In genomic region chr8:111548201-111548600, GRCm38 (mm10) we compare ENCODE assay signal across 23 mouse cellular contexts. TPM values are rescaled to one million over a fixed set of nuclear protein-coding genes. Genes with fewer than 3 reads are reported as not detected.
A peak's percentile ranks its signal among the peaks of the same experiment; 100 is the strongest.
DNase-seq lines count a peak whose midpoint lies in the region; ATAC-seq and TF ChIP-seq lines count a peak whose summit lies in the region.
"Had no signal": no experiment of that assay in that cellular context is flagged by ENCODE, and none has a peak within 500 bp of the region (broad histone marks: within the 10 kb centered on the region; RNA-seq: fewer than 3 reads in every experiment).

No protein-coding gene starts in this region.

- no peak for TF ChIP-seq CTCF in lung, postnatal 0 days (IDR thresholded peaks at IDR 0.05)

- no peak for TF ChIP-seq EP300 in lung, postnatal 0 days (IDR thresholded peaks at IDR 0.05)

- intact Hi-C loops in left cerebral cortex, postnatal 36 days (cut with DNase I), result no loop called here

- peak; percentile 69; the same call in 1 of the 2 replicates for ATAC-seq in embryonic facial prominence, embryonic 14.5 days (ENCODE audit: low read depth)
- peak; percentile 54; the same call in 1 of the 2 replicates for ATAC-seq in lung, postnatal 0 days
- ATAC-seq in granulocyte monocyte progenitor cell, adult 5-6 weeks (replicated peaks; ENCODE audit: poor library complexity, severe bottlenecking), result no peak
- ATAC-seq in hindbrain, embryonic 13.5 days (ENCODE audit: low FRiP score), result no peak
- ATAC-seq: forebrain, embryonic 15.5 days; intestine, embryonic 15.5 days; Patski had no signal

- DNase-seq in embryonic facial prominence, embryonic 14.5 days (ENCODE audit: low spot score), result peak; percentile 24
- no peak for DNase-seq in embryonic facial prominence, embryonic 10.5 days (ENCODE audit: low spot score)
- DNase-seq in lung, postnatal 0 days (ENCODE audit: low spot score), result no peak
- DNase-seq in lung, postnatal 14 days, result no peak
- peak; percentile 82 for DNase-seq in R1 (ENCODE audit: low read depth, low spot score)
- DNase-seq in left cerebral cortex, postnatal 36 days (ENCODE audit: low spot score in 2 of 2), result no peak
- DNase-seq: adrenal gland, adult 8-10 months; adrenal gland, postnatal 36 days; cerebellum, adult 11 months; cerebellum, adult 8-10 months; cerebellum, postnatal 25 days; gastrocnemius, postnatal 25 days; heart, adult 11 months; heart, postnatal 10 days; kidney, adult 8-10 months had no signal

- no peak overlapping the region for H3K4me2 ChIP-seq in embryonic facial prominence, embryonic 14.5 days (ENCODE audit: low read depth, low read length)
- H3K4me2 ChIP-seq in lung, postnatal 0 days (replicated peaks; ENCODE audit: low read depth, low read length), result no peak overlapping the region
- no peak overlapping the region for H3K4me2 ChIP-seq in hindbrain, embryonic 13.5 days
- H3K4me2 ChIP-seq: forebrain, embryonic 15.5 days; hindbrain, embryonic 14.5 days; intestine, embryonic 15.5 days had no signal

- H3K4me3 ChIP-seq in embryonic facial prominence, embryonic 14.5 days (ENCODE audit: low read depth, low read length), result no peak overlapping the region
- H3K4me3 ChIP-seq in embryonic facial prominence, embryonic 10.5 days, result no peak overlapping the region
- no peak overlapping the region for H3K4me3 ChIP-seq in lung, postnatal 0 days (ENCODE audit: low read depth, low read length)
- no peak overlapping the region for H3K4me3 ChIP-seq in hindbrain, embryonic 13.5 days
- H3K4me3 ChIP-seq: forebrain, embryonic 15.5 days; heart, embryonic 10.5 days; intestine, embryonic 15.5 days had no signal

- WGBS in embryonic facial prominence, embryonic 14.5 days, result 87% methylated on average over 6 of the region's 6 CpGs
- 88% methylated on average over 6 of the region's 6 CpGs for WGBS in embryonic facial prominence, embryonic 10.5 days
- whole genome bisulfite sequencing in lung, postnatal 0 days, result 71% methylated on average over 6 of the region's 6 CpGs
- WGBS in hindbrain, embryonic 13.5 days, result 88% methylated on average over 6 of the region's 6 CpGs

- no peaks in the 10 kb centered on the region for H3K27me3 ChIP-seq in embryonic facial prominence, embryonic 14.5 days (replicated peaks; ENCODE audit: control insufficient read depth, insufficient read depth, low read length)
- H3K27me3 ChIP-seq in embryonic facial prominence, embryonic 10.5 days (replicated peaks; ENCODE audit: low read depth, poor library complexity, severe bottlenecking), result no peaks in the 10 kb centered on the region
- no peaks in the 10 kb centered on the region for H3K27me3 ChIP-seq in lung, postnatal 0 days (replicated peaks; ENCODE audit: insufficient read depth, low read length)
- H3K27me3 ChIP-seq in hindbrain, embryonic 13.5 days, result no peaks in the 10 kb centered on the region
- H3K27me3 ChIP-seq: CH12.LX; forebrain, embryonic 15.5 days; intestine, embryonic 15.5 days; Patski had no signal

- H3K27ac ChIP-seq in embryonic facial prominence, embryonic 14.5 days (replicated peaks; ENCODE audit: low read depth, low read length), result no peak overlapping the region
- no peak overlapping the region for H3K27ac ChIP-seq in embryonic facial prominence, embryonic 10.5 days (replicated peaks)
- no peak overlapping the region for H3K27ac ChIP-seq in lung, postnatal 0 days (ENCODE audit: low read length)
- no peak overlapping the region for H3K27ac ChIP-seq in hindbrain, embryonic 13.5 days
- H3K27ac ChIP-seq: forebrain, embryonic 15.5 days; heart, embryonic 10.5 days; hindbrain, embryonic 14.5 days; intestine, embryonic 15.5 days had no signal

- peaks cover 7% of the 10 kb centered on the region; the same call in 1 of the 2 replicates for H3K36me3 ChIP-seq in embryonic facial prominence, embryonic 14.5 days (ENCODE audit: control insufficient read depth, insufficient read depth, low read length)
- peaks cover 58% of the 10 kb centered on the region for H3K36me3 ChIP-seq in embryonic facial prominence, embryonic 10.5 days (replicated peaks)
- H3K36me3 ChIP-seq in lung, postnatal 0 days (ENCODE audit: insufficient read depth, low read length), result no peaks in the 10 kb centered on the region
- peaks cover 3% of the 10 kb centered on the region; the same call in 1 of the 2 replicates for H3K36me3 ChIP-seq in hindbrain, embryonic 13.5 days
- H3K36me3 ChIP-seq: forebrain, embryonic 15.5 days; intestine, embryonic 15.5 days had no signal

- peaks cover 7% of the 10 kb centered on the region; the same call in 1 of the 2 replicates for H3K4me1 ChIP-seq in embryonic facial prominence, embryonic 14.5 days (ENCODE audit: control insufficient read depth, insufficient read depth, low read length)
- H3K4me1 ChIP-seq in embryonic facial prominence, embryonic 10.5 days, result peaks cover 12% of the 10 kb centered on the region
- no peaks in the 10 kb centered on the region for H3K4me1 ChIP-seq in lung, postnatal 0 days (ENCODE audit: insufficient read depth, low read depth, low read length)
- peaks cover 29% of the 10 kb centered on the region for H3K4me1 ChIP-seq in hindbrain, embryonic 13.5 days (replicated peaks)
- H3K4me1 ChIP-seq: intestine, embryonic 15.5 days had no signal

- no peaks in the 10 kb centered on the region for H3K9me3 ChIP-seq in embryonic facial prominence, embryonic 14.5 days (ENCODE audit: control insufficient read depth, low read length)
- peaks cover 4% of the 10 kb centered on the region; the same call in 1 of the 2 replicates for H3K9me3 ChIP-seq in embryonic facial prominence, embryonic 10.5 days
- H3K9me3 ChIP-seq in lung, postnatal 0 days (ENCODE audit: low read length), result no peaks in the 10 kb centered on the region
- H3K9me3 ChIP-seq in hindbrain, embryonic 13.5 days, result no peaks in the 10 kb centered on the region
- H3K9me3 ChIP-seq: forebrain, embryonic 15.5 days; heart, embryonic 10.5 days; intestine, embryonic 15.5 days had no signal

- no peak overlapping the region for H3K9ac ChIP-seq in embryonic facial prominence, embryonic 14.5 days (ENCODE audit: low read depth, low read length)
- H3K9ac ChIP-seq in lung, postnatal 0 days (replicated peaks; ENCODE audit: low read depth), result no peak overlapping the region
- H3K9ac ChIP-seq in hindbrain, embryonic 13.5 days, result no peak overlapping the region
- H3K9ac ChIP-seq: forebrain, embryonic 15.5 days; hindbrain, embryonic 14.5 days; intestine, embryonic 15.5 days had no signal

RNA-seq across cellular contexts. Expression of gene Znrf1, which starts 12.3 kb away (rescaled TPM):
- 35.6 and 39.1 TPM in 2 replicates for polyA plus RNA-seq in embryonic facial prominence, embryonic 14.5 days (2014; fragmentation: Nextera tagmentation; extraction: Ambion mirVana)
- polyA plus RNA-seq in embryonic facial prominence, embryonic 10.5 days (2016; fragmentation: Nextera tagmentation; extraction: Ambion mirVana), result 32.0 and 36.3 TPM in 2 replicates
- 24.5 and 31.6 TPM in 2 replicates for polyA plus RNA-seq in lung, postnatal 0 days (2015; fragmentation: Nextera tagmentation; extraction: Ambion mirVana)
- 84.7 and 119 TPM in 2 replicates for total RNA-seq in granulocyte monocyte progenitor cell, adult 5-6 weeks (2014; fragmentation: Nextera tagmentation)
- 63.4 and 75.4 TPM in 2 replicates for total RNA-seq in granulocyte monocyte progenitor cell, adult 5-6 weeks (2017)
- total RNA-seq in left cerebral cortex, postnatal 36 days (2021), result 100 to 1,000 TPM; 154 to 166 TPM
- polyA plus RNA-seq in hindbrain, embryonic 13.5 days (2015; fragmentation: Nextera tagmentation; extraction: Ambion mirVana), result 77.3 and 80.0 TPM in 2 replicates

RNA-seq across cellular contexts. Expression of gene Wdr59, which starts 26.3 kb away (rescaled TPM):
- polyA plus RNA-seq in embryonic facial prominence, embryonic 14.5 days (2014; fragmentation: Nextera tagmentation; extraction: Ambion mirVana), result 4.6 and 4.7 TPM in 2 replicates
- polyA plus RNA-seq in embryonic facial prominence, embryonic 10.5 days (2016; fragmentation: Nextera tagmentation; extraction: Ambion mirVana), result 5.4 and 6.6 TPM in 2 replicates
- 2.3 and 2.9 TPM in 2 replicates for polyA plus RNA-seq in lung, postnatal 0 days (2015; fragmentation: Nextera tagmentation; extraction: Ambion mirVana)
- 6.7 and 7.7 TPM in 2 replicates for total RNA-seq in granulocyte monocyte progenitor cell, adult 5-6 weeks (2014; fragmentation: Nextera tagmentation)
- 4.0 and 5.6 TPM in 2 replicates for total RNA-seq in granulocyte monocyte progenitor cell, adult 5-6 weeks (2017)
- total RNA-seq in left cerebral cortex, postnatal 36 days (2021), result 10 to 100 TPM; 20.3 to 21.7 TPM
- polyA plus RNA-seq in hindbrain, embryonic 13.5 days (2015; fragmentation: Nextera tagmentation; extraction: Ambion mirVana), result 7.4 and 8.3 TPM in 2 replicates

Comparison
In these comparisons a context has a peak if more than half of its experiments do, and no peak if none do; other contexts are left out.
1. DNase-seq: peak in embryonic facial prominence, embryonic 14.5 days (single experiment) and R1 (single experiment); none in embryonic facial prominence, embryonic 10.5 days (single experiment), lung, postnatal 0 days (single experiment), lung, postnatal 14 days (single experiment) and left cerebral cortex, postnatal 36 days (0 of 2).
2. ATAC-seq: peak in embryonic facial prominence, embryonic 14.5 days (single experiment) and lung, postnatal 0 days (single experiment); none in granulocyte monocyte progenitor cell, adult 5-6 weeks (single experiment) and hindbrain, embryonic 13.5 days (single experiment).